Mouse (Mus musculus) testis, adult 2 months (tissue): ENCODE data around the gene Pold3.

ENCODE experiments used
- CTCF ChIP-seq: fragments of 200-500 bp; IDR thresholded peaks from 2 replicates; pipeline ENCODE4 v1.5.1; 2012; ENCODE audit warnings: low read depth, mild to moderate bottlenecking, inconsistent platforms, low read length, moderate library complexity; ENCODE audit not compliant: control insufficient read depth, insufficient read depth, insufficient replicate concordance
- POLR2A ChIP-seq: fragments of 200-500 bp; IDR thresholded peaks from 2 replicates; pipeline ENCODE4 v1.6.1; 2012; ENCODE audit warnings: low read depth, mild to moderate bottlenecking, inconsistent platforms, low read length, moderate library complexity; ENCODE audit not compliant: control insufficient read depth

DNA sequence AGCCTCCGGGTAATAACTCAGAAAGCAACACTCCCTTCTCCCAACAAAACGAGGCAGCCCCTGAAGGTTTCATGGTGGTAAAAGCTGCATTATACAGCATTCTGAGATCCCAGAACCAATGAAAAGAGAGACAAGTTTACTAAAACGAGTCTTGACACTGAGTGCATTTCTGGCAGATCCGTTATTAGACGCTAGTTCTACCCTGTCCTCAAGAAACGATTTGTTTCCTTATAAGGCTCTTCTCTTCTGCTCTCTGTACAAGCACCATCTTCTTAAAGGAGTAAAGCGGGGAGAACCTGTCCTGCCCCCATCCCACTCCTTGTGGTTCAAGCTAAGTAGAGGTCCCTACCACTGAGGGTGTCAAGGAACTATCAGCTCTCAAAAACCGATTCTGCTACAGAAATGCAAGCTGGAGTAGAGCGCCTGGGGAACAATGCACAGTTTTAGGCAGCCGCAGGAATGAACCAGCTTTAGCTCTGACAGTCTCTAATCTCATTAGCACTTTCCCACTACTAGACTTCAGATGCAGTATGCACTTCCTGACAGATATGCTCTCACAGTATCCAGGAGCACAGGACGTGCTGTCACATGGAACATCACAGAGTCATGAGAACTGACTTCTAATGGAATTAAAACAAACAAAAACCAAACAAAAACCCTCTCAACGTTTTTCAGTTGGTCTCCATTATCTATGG, 41.1 kb downstream of the Pold3 start:
- no peak for TF ChIP-seq CTCF
- TF ChIP-seq POLR2A: no peak
